Mouse (Mus musculus) left cerebral cortex, adult 18-20 months (tissue): ENCODE results near the gene Dkkl1. TPM values are rescaled to one million over a fixed set of nuclear protein-coding genes. Genes with fewer than 3 reads are reported as not detected.

ENCODE experiments used
- DNase-seq, 2 experiments: peaks; one replicate each; pipeline ENCODE4 v3.0.0; 2021 to 2022; ENCODE audit warnings: low spot score in 2 of 2, mixed read lengths in 1 of 2
- microRNA-seq, 2 experiments: library from miRNA; unstranded; fragments of <30 nt; microRNA quantifications; one replicate each; pipeline ENCODE4 v1.2.0; 2021
- total RNA-seq, 2 experiments: library from RNA; stranded (reverse); gene quantifications; 2 replicates each; pipeline ENCODE4 v1.2.3; 2021

Dkkl1 gene
- total RNA-seq, 2 experiments from 2014 or later: 33.6 to 38.3 TPM

DNA sequence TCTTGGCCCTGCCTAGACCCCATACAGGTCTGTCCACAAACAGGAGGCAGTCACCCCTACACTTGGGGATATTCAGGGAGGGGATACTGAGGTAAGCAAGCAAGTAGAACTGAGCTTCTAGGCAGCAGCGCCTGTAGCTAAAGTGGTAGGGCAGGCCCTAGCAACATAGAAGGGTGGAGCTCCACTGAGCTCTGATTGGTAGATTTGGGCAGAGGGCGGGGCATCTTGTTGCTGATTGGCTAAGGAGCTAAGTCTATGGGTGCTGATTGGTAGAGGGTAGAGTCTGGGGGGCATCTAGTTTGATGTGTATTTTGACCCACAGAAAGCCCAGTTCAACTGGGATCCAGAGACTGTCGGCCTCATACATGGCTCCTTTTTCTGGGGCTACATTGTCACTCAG is 42.5 kb downstream of the Dkkl1 start:
- DNase-seq: peak in 1 of 2 experiments; percentile 48

GRCm38 (mm10) chr7:45168656-45169055 is 43.3 kb downstream of the Dkkl1 start:
- DNase-seq: no peak

GRCm38 (mm10) chr7:45167761-45168445 is 44.0 kb downstream of the Dkkl1 start:
- peak in 1 of 2 experiments; percentile 73 for DNase-seq

- DNase-seq: peak in 1 of 2 experiments; percentile 72
Observed at GRCm38 (mm10) chr7:45166950-45167401, 45.0 kb downstream of the Dkkl1 start.

- DNase-seq: no peak
Observed at GRCm38 (mm10) chr7:45165701-45166100, 46.2 kb downstream of the Dkkl1 start.

- peak in 1 of 2 experiments; percentile 26 for DNase-seq
Observed at GRCm38 (mm10) chr7:45164833-45165232, 47.1 kb downstream of the Dkkl1 start.

- DNase-seq: peak; percentile 50 to 68
Observed at GRCm38 (mm10) chr7:45163735-45164490, 48.0 kb downstream of the Dkkl1 start, which contains the start of gene Slc17a7. Gene Slc17a7, plus strand, starts transcription at chr7:45163949.

DNA sequence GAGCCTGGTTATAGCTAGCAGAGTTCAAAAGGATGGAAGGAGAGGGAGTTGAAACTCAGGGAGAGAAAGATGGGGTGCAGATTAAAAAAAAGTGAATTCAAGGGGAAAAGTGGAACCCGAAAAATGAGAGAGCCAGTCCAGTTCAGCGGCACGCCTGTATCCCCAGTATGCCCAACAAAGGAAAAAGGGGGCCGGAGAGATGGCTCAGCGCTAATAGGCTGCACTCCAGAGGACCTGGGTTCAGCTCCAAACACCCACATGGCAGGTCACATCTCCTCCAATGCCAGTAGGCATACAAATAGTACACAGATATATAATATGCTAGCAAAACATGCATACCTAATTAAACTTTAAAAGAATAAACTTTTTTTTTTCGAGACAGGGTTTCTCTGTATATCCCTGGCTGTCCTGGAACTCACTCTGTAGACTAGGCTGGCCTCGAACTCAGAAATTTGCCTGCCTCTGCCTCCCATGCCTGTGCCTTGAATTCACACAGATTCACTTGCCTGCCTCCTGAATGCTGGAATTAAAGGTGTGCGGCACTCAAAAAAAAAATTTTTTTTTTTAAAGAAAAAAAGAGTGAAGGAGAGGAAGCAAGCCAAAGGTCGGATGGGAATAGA is 48.8 kb downstream of the Dkkl1 start:
- no peak for DNase-seq

- DNase-seq: peak in 1 of 2 experiments; percentile 36
Observed at GRCm38 (mm10) chr7:45162551-45162950, 49.4 kb downstream of the Dkkl1 start.

GRCm38 (mm10) chr7:45161612-45162473 is 50.1 kb downstream of the Dkkl1 start:
- DNase-seq: peak; percentile 97

DNA sequence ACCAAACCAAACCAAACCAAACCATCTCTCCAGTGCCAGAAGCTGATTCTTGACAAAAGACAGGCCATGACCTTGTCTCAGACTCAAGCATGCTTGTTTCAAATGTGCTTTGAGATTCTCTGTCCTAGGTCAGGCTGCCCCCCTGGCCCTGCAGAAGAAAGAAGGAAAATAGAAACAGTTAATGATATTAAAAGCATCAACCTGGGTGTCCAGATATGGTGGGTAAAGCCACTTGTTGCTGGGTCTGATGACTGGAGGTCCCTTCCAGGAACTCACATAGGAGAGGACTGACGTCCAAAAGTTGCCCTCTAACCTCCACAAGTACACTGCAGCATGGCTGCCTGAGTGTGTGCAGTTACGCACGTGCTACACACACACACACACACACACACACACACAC is 51.1 kb downstream of the Dkkl1 start:
- no peak for DNase-seq

GRCm38 (mm10) chr7:45160316-45160800 is 51.6 kb downstream of the Dkkl1 start:
- DNase-seq: no peak

- no peak for DNase-seq
Observed at GRCm38 (mm10) chr7:45158991-45159390, 53.0 kb downstream of the Dkkl1 start.

Small RNA genes within 50 kb of the gene (microRNA-seq; reads per million reads assigned to microRNA genes)
- 0.75 to 2.3 reads per million in 2 experiments for gene Mir7055

Other genes starting within 250 kb of the Dkkl1 start
- gene Cpt1c, start 237.3 kb downstream of the Dkkl1 start, total RNA-seq: 10 to 100 TPM; 98.3 to 98.4 TPM
- gene Prmt1, start 225.6 kb downstream of the Dkkl1 start, total RNA-seq: 100 to 1,000 TPM; 174 to 178 TPM
- 10 to 100 TPM; 35.2 to 41.9 TPM for gene Irf3, start 214.5 kb downstream of the Dkkl1 start, total RNA-seq
- gene Bcl2l12, start 213.4 kb downstream of the Dkkl1 start, total RNA-seq: 1 to 10 TPM; 2.8 to 3.8 TPM
- gene Scaf1, start 195.8 kb downstream of the Dkkl1 start, total RNA-seq: 100 to 1,000 TPM; 159 to 163 TPM
- gene Rras, start 194.2 kb downstream of the Dkkl1 start, total RNA-seq: 10 to 100 TPM; 10.0 to 14.5 TPM
- 10 to 100 TPM; 63.3 to 67.5 TPM for gene Prr12, start 159.3 kb downstream of the Dkkl1 start, total RNA-seq
- 10 to 100 TPM; 51.9 to 59.7 TPM for gene Nosip, start 149.7 kb downstream of the Dkkl1 start, total RNA-seq
- 1 to 10 TPM; 6.2 to 9.2 TPM for gene Prrg2, start 149.5 kb downstream of the Dkkl1 start, total RNA-seq
- gene Rcn3, start 119.9 kb downstream of the Dkkl1 start, total RNA-seq: 1 to 10 TPM; 5.9 to 6.0 TPM
- gene Fcgrt, start 108.3 kb downstream of the Dkkl1 start, total RNA-seq: 10 to 100 TPM; 19.6 to 20.1 TPM
- gene Rps11, start 87.7 kb downstream of the Dkkl1 start, total RNA-seq: 100 to 1,000 TPM; 474 to 479 TPM
- 100 to 1,000 TPM; 712 to 811 TPM for gene Rpl13a, start 83.4 kb downstream of the Dkkl1 start, total RNA-seq
- not detected for gene Gm45713, start 75.9 kb downstream of the Dkkl1 start, total RNA-seq
- gene Flt3l, start 75.7 kb downstream of the Dkkl1 start, total RNA-seq: 1 to 10 TPM; 8.4 to 9.7 TPM
- gene Pih1d1, start 57.8 kb downstream of the Dkkl1 start, total RNA-seq: 10 to 100 TPM; 46.7 to 51.7 TPM
- 10 to 100 TPM; 12.7 to 15.1 TPM for gene Aldh16a1, start 57.6 kb downstream of the Dkkl1 start, total RNA-seq
- 1,000 to 10,000 TPM; 1,307 TPM for gene Slc17a7, start 48.2 kb downstream of the Dkkl1 start, total RNA-seq
- under 1 TPM; 0.26 to 0.40 TPM for gene Gfy, start 32.6 kb downstream of the Dkkl1 start, total RNA-seq
- not detected for gene Pth2, start 31.2 kb downstream of the Dkkl1 start, total RNA-seq
- 1 to 10 TPM; 4.9 to 9.7 TPM for gene Ccdc155, start 7.3 kb downstream of the Dkkl1 start, total RNA-seq
- 1 to 10 TPM; 2.1 to 4.3 TPM for gene Tead2, start 3.6 kb upstream of the Dkkl1 start, total RNA-seq
- gene Cd37, start 27.0 kb upstream of the Dkkl1 start, total RNA-seq: 1 to 10 TPM; 4.8 to 5.3 TPM
- 1 to 10 TPM; 1.7 to 1.9 TPM for gene Slc6a16, start 28.9 kb upstream of the Dkkl1 start, total RNA-seq
- not detected for gene Slc6a21, start 65.4 kb upstream of the Dkkl1 start, total RNA-seq
- 10 to 100 TPM; 19.0 to 26.5 TPM for gene Trpm4, start 121.6 kb upstream of the Dkkl1 start, total RNA-seq
- gene Hrc, start 123.1 kb upstream of the Dkkl1 start, total RNA-seq: under 1 TPM; 0.19 to 0.30 TPM
- gene Ppfia3, start 154.9 kb upstream of the Dkkl1 start, total RNA-seq: 100 to 1,000 TPM; 154 to 170 TPM
- gene Lin7b, start 158.4 kb upstream of the Dkkl1 start, total RNA-seq: 100 to 1,000 TPM; 133 to 165 TPM
- 100 to 1,000 TPM; 372 to 395 TPM for gene Snrnp70, start 183.6 kb upstream of the Dkkl1 start, total RNA-seq
- gene Kcna7, start 193.5 kb upstream of the Dkkl1 start, total RNA-seq: not detected
- gene Ntf5, start 201.5 kb upstream of the Dkkl1 start, total RNA-seq: under 1 TPM in 1 of 2 experiments, not detected in 1; 0.19 TPM
- not detected for gene Lhb, start 208.7 kb upstream of the Dkkl1 start, total RNA-seq
- gene Gys1, start 222.7 kb upstream of the Dkkl1 start, total RNA-seq: 10 to 100 TPM; 15.1 to 18.1 TPM
- gene Ruvbl2, start 225.9 kb upstream of the Dkkl1 start, total RNA-seq: 10 to 100 TPM; 32.4 to 34.5 TPM
- 100 to 1,000 TPM; 218 to 238 TPM for gene Ftl1, start 247.7 kb upstream of the Dkkl1 start, total RNA-seq